Mouse (Mus musculus): Measurements from ENCODE around the gene Spag16. TPM values are rescaled to one million over a fixed set of nuclear protein-coding genes. Genes with fewer than 3 reads are reported as not detected.

Spag16 gene
- polyA plus RNA-seq, 1 experiment from 2014 or later: 0.71 TPM

GRCm38 (mm10) chr1:70078806-70079205 is 252.0 kb downstream of the Spag16 start:
- Histone ChIP-seq H3K4me3 (replicated peaks; ENCODE audit: low read depth, low read length) (no peak overlapping the region), H3K9me3 (replicated peaks; ENCODE audit: low read length) (no peaks in the 10 kb centered on the region), H3K4me1 (replicated peaks; ENCODE audit: insufficient read depth, low read length) (no peaks in the 10 kb centered on the region), H3K4me2 (ENCODE audit: low read length) (no peak overlapping the region), H3K9ac (ENCODE audit: low read depth, low read length) (no peak overlapping the region), H3K36me3 (ENCODE audit: insufficient read depth, low read length) (no peaks in the 10 kb centered on the region), H3K27me3 (ENCODE audit: insufficient read depth, low read length) (no peaks in the 10 kb centered on the region), H3K27ac (no peak overlapping the region)
- WGBS: 54% methylated on average over 6 of the region's 6 CpGs
- no peak for TF ChIP-seq CTCF (IDR thresholded peaks at IDR 0.05; ENCODE audit: low read depth)
- no peak for ATAC-seq (replicated peaks; ENCODE audit: low FRiP score, low read depth)
- DNase-seq (ENCODE audit: low spot score): no peak

- Histone ChIP-seq H3K4me1 (replicated peaks; ENCODE audit: insufficient read depth, low read length) (no peaks in the 10 kb centered on the region), H3K9ac (ENCODE audit: low read depth, low read length) (no peak overlapping the region), H3K9me3 (replicated peaks; ENCODE audit: low read length) (no peaks in the 10 kb centered on the region), H3K27me3 (ENCODE audit: insufficient read depth, low read length) (no peaks in the 10 kb centered on the region), H3K4me2 (ENCODE audit: low read length) (no peak overlapping the region), H3K27ac (no peak overlapping the region), H3K36me3 (ENCODE audit: insufficient read depth, low read length) (no peaks in the 10 kb centered on the region), H3K4me3 (replicated peaks; ENCODE audit: low read depth, low read length) (no peak overlapping the region)
- ATAC-seq (replicated peaks; ENCODE audit: low FRiP score, low read depth): no peak
- no peak for TF ChIP-seq CTCF (IDR thresholded peaks at IDR 0.05; ENCODE audit: low read depth)
- WGBS: 61% methylated on average over 7 of the region's 7 CpGs
- no peak for DNase-seq (ENCODE audit: low spot score)
Measured at GRCm38 (mm10) chr1:70082208-70082878, 255.6 kb downstream of the Spag16 start.

GRCm38 (mm10) chr1:70104683-70105082 is 277.9 kb downstream of the Spag16 start:
- H3K4me3 ChIP-seq (replicated peaks; ENCODE audit: low read depth, low read length): no peak overlapping the region
- H3K4me2 ChIP-seq (ENCODE audit: low read length): no peak overlapping the region
- H3K9me3 ChIP-seq (replicated peaks; ENCODE audit: low read length): no peaks in the 10 kb centered on the region
- H3K27ac ChIP-seq: no peak overlapping the region
- H3K36me3 ChIP-seq (ENCODE audit: insufficient read depth, low read length): no peaks in the 10 kb centered on the region
- H3K27me3 ChIP-seq (ENCODE audit: insufficient read depth, low read length): no peaks in the 10 kb centered on the region
- no peak for ATAC-seq (replicated peaks; ENCODE audit: low FRiP score, low read depth)
- no peak for TF ChIP-seq CTCF (IDR thresholded peaks at IDR 0.05; ENCODE audit: low read depth)
- H3K9ac ChIP-seq (ENCODE audit: low read depth, low read length): no peak overlapping the region
- 90% methylated on average over 8 of the region's 8 CpGs for WGBS
- no peak for DNase-seq (ENCODE audit: low spot score)
- H3K4me1 ChIP-seq (replicated peaks; ENCODE audit: insufficient read depth, low read length): no peaks in the 10 kb centered on the region

GRCm38 (mm10) chr1:70116212-70116982 is 289.6 kb downstream of the Spag16 start:
- Histone ChIP-seq H3K27me3 (ENCODE audit: insufficient read depth, low read length) (no peaks in the 10 kb centered on the region), H3K4me2 (ENCODE audit: low read length) (no peak overlapping the region), H3K9ac (ENCODE audit: low read depth, low read length) (no peak overlapping the region), H3K27ac (no peak overlapping the region), H3K36me3 (ENCODE audit: insufficient read depth, low read length) (no peaks in the 10 kb centered on the region), H3K4me1 (replicated peaks; ENCODE audit: insufficient read depth, low read length) (no peaks in the 10 kb centered on the region), H3K9me3 (replicated peaks; ENCODE audit: low read length) (no peaks in the 10 kb centered on the region), H3K4me3 (replicated peaks; ENCODE audit: low read depth, low read length) (no peak overlapping the region)
- no peak for TF ChIP-seq CTCF (IDR thresholded peaks at IDR 0.05; ENCODE audit: low read depth)
- no peak for DNase-seq (ENCODE audit: low spot score)
- 74% methylated on average over 4 of the region's 4 CpGs for WGBS
- ATAC-seq (replicated peaks; ENCODE audit: low FRiP score, low read depth): no peak

- DNase-seq (ENCODE audit: low spot score) (peak; percentile 38), ATAC-seq (replicated peaks; ENCODE audit: low FRiP score, low read depth) (no peak)
- no peaks in the 10 kb centered on the region for H3K9me3 ChIP-seq (replicated peaks; ENCODE audit: low read length)
- H3K27ac ChIP-seq: no peak overlapping the region
- 58% methylated on average over 2 of the region's 2 CpGs for WGBS
- TF ChIP-seq CTCF (IDR thresholded peaks at IDR 0.05; ENCODE audit: low read depth): peak; percentile 68
- no peak overlapping the region for H3K4me3 ChIP-seq (replicated peaks; ENCODE audit: low read depth, low read length)
- no peaks in the 10 kb centered on the region for H3K36me3 ChIP-seq (ENCODE audit: insufficient read depth, low read length)
- no peak overlapping the region for H3K4me2 ChIP-seq (ENCODE audit: low read length)
- H3K27me3 ChIP-seq (ENCODE audit: insufficient read depth, low read length): no peaks in the 10 kb centered on the region
- no peak overlapping the region for H3K9ac ChIP-seq (ENCODE audit: low read depth, low read length)
- H3K4me1 ChIP-seq (replicated peaks; ENCODE audit: insufficient read depth, low read length): no peaks in the 10 kb centered on the region
Measured at GRCm38 (mm10) chr1:70128035-70128434, 301.3 kb downstream of the Spag16 start.

- 83% methylated on average over 2 of the region's 2 CpGs for WGBS
- Histone ChIP-seq H3K4me2 (ENCODE audit: low read length) (no peak overlapping the region), H3K36me3 (ENCODE audit: insufficient read depth, low read length) (no peaks in the 10 kb centered on the region), H3K27ac (no peak overlapping the region), H3K9ac (ENCODE audit: low read depth, low read length) (no peak overlapping the region), H3K4me1 (replicated peaks; ENCODE audit: insufficient read depth, low read length) (no peaks in the 10 kb centered on the region), H3K4me3 (replicated peaks; ENCODE audit: low read depth, low read length) (no peak overlapping the region), H3K27me3 (ENCODE audit: insufficient read depth, low read length) (no peaks in the 10 kb centered on the region), H3K9me3 (replicated peaks; ENCODE audit: low read length) (no peaks in the 10 kb centered on the region)
- DNase-seq (ENCODE audit: low spot score): no peak
- no peak for ATAC-seq (replicated peaks; ENCODE audit: low FRiP score, low read depth)
- TF ChIP-seq CTCF (IDR thresholded peaks at IDR 0.05; ENCODE audit: low read depth): no peak
Measured at GRCm38 (mm10) chr1:70135547-70135946, 308.8 kb downstream of the Spag16 start.
